Mouse (Mus musculus) layer of hippocampus, adult 8-10 months (tissue): ENCODE data around the gene Fbxo48. TPM values are rescaled to one million over a fixed set of nuclear protein-coding genes. Genes with fewer than 3 reads are reported as not detected.

Experiments used
- total RNA-seq, 4 experiments: library from RNA; stranded (reverse); gene quantifications; 2 replicates each; pipeline ENCODE4 v1.2.4; 2022

Gene Fbxo48
- total RNA-seq, 4 experiments from 2014 or later = 1.3 to 1.7 (median 1.3) TPM

Other genes starting within 250 kb of the Fbxo48 start
- gene Egfr, start 199.2 kb upstream of the Fbxo48 start, total RNA-seq = 10 to 100 TPM; 11.1 to 15.6 (median 14.5) TPM
- gene Cnrip1, start 100.2 kb downstream of the Fbxo48 start, total RNA-seq = 100 to 1,000 TPM; 106 to 112 (median 111) TPM
- gene Plek, start 101.0 kb downstream of the Fbxo48 start, total RNA-seq = 10 to 100 TPM in 2 of 4 experiments, 1 to 10 TPM in 2; 6.0 to 39.3 (median 21.0) TPM
- 100 to 1,000 TPM; 685 to 865 (median 776) TPM for gene Ppp3r1, start 207.9 kb downstream of the Fbxo48 start, total RNA-seq
- 10 to 100 TPM in 3 of 4 experiments, 1 to 10 TPM in 1; 9.1 to 11.3 (median 11.0) TPM for gene Wdr92, start 230.7 kb downstream of the Fbxo48 start, total RNA-seq